Mouse (Mus musculus) C2C12 (cell line): Measurements from ENCODE around the gene Degs2.

ENCODE experiments used
- CEBPB ChIP-seq: IDR thresholded peaks from one replicate; pipeline ENCODE4 v1.6.1; 2011; ENCODE audit warnings: low read depth, mild to moderate bottlenecking, control low read depth, moderate library complexity
- CTCF ChIP-seq: IDR thresholded peaks from one replicate; pipeline ENCODE4 v1.5.1; 2011; ENCODE audit not compliant: control insufficient read depth, insufficient read depth, insufficient read length
- FOSL1 ChIP-seq: IDR thresholded peaks from one replicate; pipeline ENCODE4 v1.8.0; 2011; ENCODE audit warnings: mild to moderate bottlenecking, low read length; ENCODE audit not compliant: poor library complexity, insufficient read depth, severe bottlenecking
- MAX ChIP-seq: IDR thresholded peaks from one replicate; pipeline ENCODE4 v1.6.1; 2011; ENCODE audit warnings: mild to moderate bottlenecking, control low read depth
- MYOD1 ChIP-seq: IDR thresholded peaks from one replicate; pipeline ENCODE4 v1.6.1; 2011; ENCODE audit warnings: low read depth; ENCODE audit not compliant: control insufficient read depth, insufficient read length
- MYOG ChIP-seq: IDR thresholded peaks from one replicate; pipeline ENCODE4 v1.6.1; 2011; ENCODE audit not compliant: control insufficient read depth, insufficient read length; ENCODE audit errors: extremely low read depth
- USF1 ChIP-seq: IDR thresholded peaks from one replicate; pipeline ENCODE4 v1.6.1; 2011; ENCODE audit warnings: low read depth, mild to moderate bottlenecking, control low read depth, moderate library complexity

GRCm38 (mm10) chr12:108689167-108689566, 12.9 kb downstream of the Degs2 start:
- TF ChIP-seq MYOG, result no peak
- no peak for TF ChIP-seq CTCF
- no peak for TF ChIP-seq MAX
- TF ChIP-seq USF1, result no peak
- no peak for TF ChIP-seq CEBPB
- no peak for TF ChIP-seq FOSL1
- no peak for TF ChIP-seq MYOD1
